Mouse (Mus musculus): ENCODE measurements around the gene Pdzk1.

DNA sequence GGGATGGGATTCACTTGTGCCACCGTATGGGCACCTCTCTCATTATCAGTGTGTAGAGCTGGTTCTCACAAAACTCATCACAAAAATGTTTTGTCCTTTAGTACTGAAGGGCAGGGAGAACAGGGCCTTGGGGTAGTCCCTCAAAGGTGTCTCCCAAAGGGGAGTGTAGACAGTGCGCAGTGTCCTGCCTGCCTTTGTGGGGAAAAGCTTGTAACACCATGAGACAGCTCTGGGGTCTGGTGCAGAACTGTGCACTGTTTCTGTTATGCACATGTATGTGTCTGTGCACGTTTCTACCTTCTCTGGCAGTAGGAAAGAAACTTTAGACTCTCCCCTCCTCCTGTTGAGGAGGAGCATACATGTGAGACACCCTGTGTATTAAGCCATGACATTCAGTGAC, 38.8 kb downstream of the Pdzk1 start:
- TF ChIP-seq MYOG (IDR thresholded peaks at IDR 0.05; ENCODE audit: control insufficient read depth, extremely low read depth, insufficient read length) (no peak), FOSL1 (IDR thresholded peaks at IDR 0.05; ENCODE audit: insufficient read depth, low read length, poor library complexity, severe bottlenecking) (no peak), USF1 (IDR thresholded peaks at IDR 0.05; ENCODE audit: low read depth) (no peak), CTCF (IDR thresholded peaks at IDR 0.05; ENCODE audit: control insufficient read depth, insufficient read depth, insufficient read length) (no peak), MYOD1 (IDR thresholded peaks at IDR 0.05; ENCODE audit: control insufficient read depth, insufficient read length, low read depth) (no peak)
